Mouse (Mus musculus): ENCODE data around the gene Sugp1.
A peak's percentile ranks its signal among the peaks of the same experiment; 100 is the strongest.

DNA sequence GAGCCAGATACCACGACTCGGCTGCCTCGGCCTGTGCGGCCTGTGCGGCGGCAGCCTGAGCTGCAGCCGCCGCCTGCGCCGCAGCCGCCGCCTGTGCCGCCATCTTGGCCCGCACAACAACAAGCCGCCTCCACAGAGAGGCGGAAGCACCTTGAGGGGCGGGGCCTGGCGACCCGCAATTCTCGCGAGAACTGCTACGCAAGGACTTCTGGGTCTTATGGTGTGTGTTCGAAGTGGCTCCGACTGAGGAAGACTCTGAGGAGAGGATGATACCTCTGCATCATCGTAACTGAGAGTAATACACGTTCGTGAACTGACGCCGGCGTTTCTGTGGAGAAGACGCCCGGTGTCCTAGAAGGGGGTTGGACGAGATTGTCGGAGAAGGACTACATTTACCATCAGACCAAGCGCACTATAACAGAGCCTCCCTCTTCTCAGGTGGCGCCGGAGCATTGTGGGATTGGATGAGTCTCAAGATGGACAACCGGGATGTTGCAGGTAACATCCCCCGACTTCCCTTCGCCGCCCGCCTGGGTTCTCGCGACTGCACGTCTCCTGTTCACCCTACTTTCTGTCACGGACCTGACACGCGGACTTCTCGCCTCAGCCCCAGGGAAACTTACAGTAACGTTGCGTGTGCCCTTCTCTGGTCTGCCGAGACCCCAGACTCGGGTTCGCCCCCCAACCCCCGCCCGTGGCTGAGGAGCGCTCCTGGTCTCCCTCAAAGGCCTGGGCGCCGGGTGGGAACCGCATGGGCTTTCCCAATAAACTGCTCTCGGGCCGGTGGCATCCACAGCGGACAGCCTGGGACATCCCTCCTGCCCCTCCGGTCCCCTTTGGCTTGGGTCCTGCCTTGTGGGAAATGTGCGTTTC lies at the start of gene Sugp1, which contains the start of gene Mau2:
- TF ChIP-seq CTCF (IDR thresholded peaks at IDR 0.05) (no peak), POLR2A (IDR thresholded peaks at IDR 0.05; ENCODE audit: insufficient read depth, low read depth, low read length) (peak; percentile 67), EP300 (IDR thresholded peaks at IDR 0.05; ENCODE audit: insufficient read depth, low read depth, low read length) (no peak)

Measured in heart, adult 2 months (tissue).